Mouse (Mus musculus) erythroblast, adult 5-6 weeks (primary cell): ENCODE data around the gene Galp. TPM values are rescaled to one million over a fixed set of nuclear protein-coding genes. Genes with fewer than 3 reads are reported as not detected.
"Not testable (repeated sequence)": the region's sequence is repeated elsewhere in the genome, so short reads cannot be mapped to it uniquely, and the experiment has no call there.

Experiments used
- ATAC-seq: replicated peaks from 2 replicates; pipeline ENCODE4 v1.8.0; 2016; ENCODE audit warnings: moderate number of reproducible peaks, mild to moderate bottlenecking, moderate TSS enrichment, inconsistent platforms; ENCODE audit not compliant: poor library complexity, low FRiP score, severe bottlenecking
- total RNA-seq, 2 experiments: library from RNA; stranded (forward) in 1 of 2; stranded (reverse) in 1 of 2; fragments of 150-400 nt in 1 of 2; fragments of 200-764, 138-1000 nt in 1 of 2; gene quantifications; 2 replicates each; pipeline versions ENCODE4 v1.2.3 to v1.2.4; 2015 to 2017; ENCODE audit warnings: low replicate concordance in 2 of 2

Gene Galp
- total RNA-seq, 2 experiments from 2014 or later = not detected

- ATAC-seq = no peak
Measured at GRCm38 (mm10) chr7:6244361-6245292, 47.7 kb downstream of the Galp start.

GRCm38 (mm10) chr7:6252410-6252809 is 55.5 kb downstream of the Galp start, which contains the start of gene Epp13:
Epp13 (plus strand) TSS chr7:6252710.
- ATAC-seq = no peak

GRCm38 (mm10) chr7:6254451-6254850 is 57.6 kb downstream of the Galp start:
- no peak for ATAC-seq

- ATAC-seq = no peak
Measured at GRCm38 (mm10) chr7:6257386-6257785, 60.5 kb downstream of the Galp start.

GRCm38 (mm10) chr7:6258232-6259220 is 61.6 kb downstream of the Galp start:
- no peak for ATAC-seq

- not testable (repeated sequence) for ATAC-seq
Measured at GRCm38 (mm10) chr7:6260004-6260403, 63.1 kb downstream of the Galp start.

GRCm38 (mm10) chr7:6262120-6262519 is 65.2 kb downstream of the Galp start:
- ATAC-seq = no peak

- ATAC-seq = no peak
Measured at GRCm38 (mm10) chr7:6262984-6263383, 66.1 kb downstream of the Galp start.

- ATAC-seq = peak; percentile 62; the same call in 1 of the 2 replicates
Measured at GRCm38 (mm10) chr7:6265695-6266094, 68.8 kb downstream of the Galp start.

Other genes with a start within 250 kb of the Galp start
- not detected in 2 replicates for gene Vmn1r65, start 186.1 kb upstream of the Galp start, total RNA-seq (2015; ENCODE audit: low replicate concordance)
- gene Vmn1r65, start 186.1 kb upstream of the Galp start, total RNA-seq (2017; ENCODE audit: low replicate concordance) = not detected in 2 replicates
- gene Nlrp4c, start 151.9 kb upstream of the Galp start, total RNA-seq (2015; ENCODE audit: low replicate concordance) = not detected in 2 replicates
- 0.14 TPM in 1 of 2 replicates, not detected in the other for gene Nlrp4c, start 151.9 kb upstream of the Galp start, total RNA-seq (2017; ENCODE audit: low replicate concordance)
- gene Zfp787, start 41.1 kb upstream of the Galp start, total RNA-seq (2015; ENCODE audit: low replicate concordance) = 1.5 and 8.4 TPM in 2 replicates
- gene Zfp787, start 41.1 kb upstream of the Galp start, total RNA-seq (2017; ENCODE audit: low replicate concordance) = 5.2 and 10.3 TPM in 2 replicates
- 0.77 and 1.5 TPM in 2 replicates for gene Zfp444, start 24.9 kb upstream of the Galp start, total RNA-seq (2015; ENCODE audit: low replicate concordance)
- 1.3 and 5.7 TPM in 2 replicates for gene Zfp444, start 24.9 kb upstream of the Galp start, total RNA-seq (2017; ENCODE audit: low replicate concordance)
- gene Zscan5b, start 25.2 kb downstream of the Galp start, total RNA-seq (2015; ENCODE audit: low replicate concordance) = not detected in 2 replicates
- gene Zscan5b, start 25.2 kb downstream of the Galp start, total RNA-seq (2017; ENCODE audit: low replicate concordance) = not detected in 2 replicates
- gene Epp13, start 55.6 kb downstream of the Galp start, total RNA-seq (2015; ENCODE audit: low replicate concordance) = not detected in 2 replicates
- gene Epp13, start 55.6 kb downstream of the Galp start, total RNA-seq (2017; ENCODE audit: low replicate concordance) = not detected in 2 replicates
- gene Zfp667, start 89.5 kb downstream of the Galp start, total RNA-seq (2015; ENCODE audit: low replicate concordance) = not detected in 2 replicates
- gene Zfp667, start 89.5 kb downstream of the Galp start, total RNA-seq (2017; ENCODE audit: low replicate concordance) = 0.09 and 0.84 TPM in 2 replicates
- not detected in 2 replicates for gene Zfp583, start 134.2 kb downstream of the Galp start, total RNA-seq (2015; ENCODE audit: low replicate concordance)
- gene Zfp583, start 134.2 kb downstream of the Galp start, total RNA-seq (2017; ENCODE audit: low replicate concordance) = not detected in 2 replicates
- gene Gm3854, start 146.7 kb downstream of the Galp start, total RNA-seq (2015; ENCODE audit: low replicate concordance) = not detected in 2 replicates
- gene Gm3854, start 146.7 kb downstream of the Galp start, total RNA-seq (2017; ENCODE audit: low replicate concordance) = not detected in 2 replicates
- gene Zfp78, start 166.2 kb downstream of the Galp start, total RNA-seq (2015; ENCODE audit: low replicate concordance) = not detected in 2 replicates
- 0.43 and 2.1 TPM in 2 replicates for gene Zfp78, start 166.2 kb downstream of the Galp start, total RNA-seq (2017; ENCODE audit: low replicate concordance)
- not detected in 2 replicates for gene Zfp28, start 186.2 kb downstream of the Galp start, total RNA-seq (2015; ENCODE audit: low replicate concordance)
- gene Zfp28, start 186.2 kb downstream of the Galp start, total RNA-seq (2017; ENCODE audit: low replicate concordance) = 9.6 TPM in 1 of 2 replicates, not detected in the other
- not detected in 2 replicates for gene Smim17, start 201.6 kb downstream of the Galp start, total RNA-seq (2015; ENCODE audit: low replicate concordance)
- gene Smim17, start 201.6 kb downstream of the Galp start, total RNA-seq (2017; ENCODE audit: low replicate concordance) = not detected in 2 replicates
- gene Gm20715, start 213.2 kb downstream of the Galp start, total RNA-seq (2015; ENCODE audit: low replicate concordance) = not detected in 2 replicates
- gene Gm20715, start 213.2 kb downstream of the Galp start, total RNA-seq (2017; ENCODE audit: low replicate concordance) = not detected in 2 replicates
- gene Olfr1344, start 241.6 kb downstream of the Galp start, total RNA-seq (2015; ENCODE audit: low replicate concordance) = not detected in 2 replicates
- gene Olfr1344, start 241.6 kb downstream of the Galp start, total RNA-seq (2017; ENCODE audit: low replicate concordance) = not detected in 2 replicates